Mouse (Mus musculus) hematopoietic stem cell, adult 5-6 weeks (primary cell): ENCODE measurements at regions not wholly inside any gene's neighbourhood (a gene's known extent, or its start where the extent isn't known, plus 50 kb on each side); places are given as distances from the start of the nearest gene placed in this dataset.

Experiments used
- ATAC-seq, 2 experiments: fragments of 125-278 bp in 1 of 2; replicated peaks in 1 of 2; 2 replicates each; pipeline ENCODE4 v1.8.0; 2016 to 2017; ENCODE audit warnings: inconsistent platforms in 2 of 2, mild to moderate bottlenecking in 2 of 2, moderate number of reproducible peaks in 2 of 2, low read depth in 1 of 2, moderate TSS enrichment in 1 of 2; ENCODE audit not compliant: low FRiP score in 2 of 2, poor library complexity in 2 of 2, severe bottlenecking in 2 of 2, insufficient read depth in 1 of 2, low TSS enrichment in 1 of 2

GRCm38 (mm10) chr4:124542696-124543095 is 67.9 kb downstream of the 3100002H09Rik start:
- ATAC-seq = no peak

GRCm38 (mm10) chr4:124538471-124538870 is 72.1 kb downstream of the 3100002H09Rik start:
- ATAC-seq = no peak

DNA sequence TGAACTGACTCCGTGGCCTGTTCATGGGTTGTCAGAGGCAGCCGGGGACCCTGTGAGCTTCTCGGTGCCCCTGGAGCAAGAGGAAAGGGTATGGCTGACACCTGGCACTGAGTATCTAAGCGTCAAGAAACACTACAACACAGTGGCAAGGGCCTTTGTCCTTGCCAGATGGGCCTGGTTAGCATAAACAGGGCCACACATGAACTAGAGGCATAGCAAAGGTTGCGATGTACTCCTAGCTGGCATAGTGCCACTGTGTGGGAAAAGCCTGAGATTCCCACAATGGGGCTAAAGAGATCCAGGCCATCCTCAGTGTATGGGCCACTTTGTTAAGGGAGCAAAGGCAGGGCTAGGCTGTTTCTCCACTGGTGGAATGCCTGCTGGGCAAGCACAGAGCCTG is 72.9 kb downstream of the 3100002H09Rik start:
- ATAC-seq = no peak

DNA sequence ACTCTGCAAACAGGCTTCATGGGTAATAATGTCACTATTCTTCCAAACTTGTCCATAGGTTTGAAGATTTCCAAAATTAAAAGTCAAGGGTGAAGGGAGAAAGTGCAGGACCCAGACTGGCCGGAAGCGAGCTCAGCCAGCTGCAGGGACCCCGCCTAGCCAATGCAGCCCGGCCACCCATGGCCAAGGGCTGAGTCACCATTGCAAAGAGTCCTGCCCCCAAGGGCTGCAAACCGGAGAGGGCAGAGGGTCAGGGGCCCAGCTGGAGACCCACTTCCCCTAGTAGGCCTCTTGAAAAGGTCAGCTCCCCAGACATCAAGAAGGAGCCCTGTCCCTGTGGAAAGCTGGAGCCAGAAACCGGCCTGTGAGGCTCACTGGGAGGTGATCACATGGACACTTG is 77.0 kb downstream of the 3100002H09Rik start:
- ATAC-seq = no peak

DNA sequence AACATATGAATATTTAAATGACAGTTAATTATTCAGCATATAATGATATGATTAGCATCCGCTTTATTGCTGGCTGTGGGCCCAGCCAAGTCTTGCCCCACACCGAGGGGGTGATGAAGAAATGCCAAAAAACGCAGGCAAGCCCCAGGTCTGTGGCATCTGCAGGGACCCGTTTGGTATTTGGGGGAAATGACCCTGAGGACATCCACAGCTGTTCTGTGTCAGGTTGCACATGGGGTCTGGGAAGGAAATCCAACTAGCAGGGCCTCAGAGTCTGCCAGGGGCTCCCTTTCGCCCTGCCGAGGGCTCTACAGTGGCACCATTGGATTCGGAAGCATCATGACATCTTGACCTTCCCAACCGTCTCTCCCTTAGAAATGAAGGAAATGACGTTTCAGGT is 80.0 kb downstream of the 3100002H09Rik start:
- no peak for ATAC-seq

- no peak for ATAC-seq
Observed at GRCm38 (mm10) chr4:124526822-124527221, 83.8 kb downstream of the 3100002H09Rik start.

DNA sequence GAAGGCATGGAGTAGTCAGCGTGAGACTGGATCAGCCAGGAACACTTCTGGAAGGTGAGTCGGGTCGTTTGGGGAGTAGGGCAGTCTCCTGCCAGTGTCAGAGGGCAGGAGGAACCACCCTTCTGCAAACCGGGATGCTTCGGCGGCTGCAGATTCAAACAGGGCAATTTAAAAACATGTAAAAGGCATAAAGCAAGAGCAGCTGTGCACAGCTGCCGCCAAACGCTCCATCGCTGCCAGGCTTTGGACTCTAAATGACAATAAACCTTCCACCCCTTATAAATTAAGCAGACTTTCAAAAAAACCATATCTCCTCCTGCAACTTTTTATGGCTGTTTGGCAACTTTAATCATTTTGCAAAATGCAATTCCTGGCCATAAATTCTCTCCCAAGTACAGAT is 84.2 kb downstream of the 3100002H09Rik start:
- no peak for ATAC-seq

DNA sequence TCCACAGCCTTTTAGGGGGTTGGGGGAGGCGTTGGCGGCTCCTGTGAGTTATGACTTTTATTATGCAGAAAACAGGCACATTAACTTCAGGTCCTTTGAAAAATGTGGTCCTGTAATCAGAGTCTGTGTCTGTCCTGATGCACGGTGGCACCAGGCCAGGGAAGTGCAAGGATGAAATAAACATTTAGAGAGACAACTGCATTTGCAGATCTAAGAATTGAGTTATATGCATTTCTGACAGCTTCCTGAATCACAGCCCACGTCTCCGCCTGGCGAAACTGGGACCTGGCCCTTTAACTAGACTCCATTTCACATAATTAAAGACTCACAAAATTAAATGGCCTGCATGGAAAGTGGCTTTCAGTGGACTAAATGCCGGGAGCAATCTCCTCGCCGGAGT is 90.3 kb downstream of the 3100002H09Rik start:
- ATAC-seq = no peak

- ATAC-seq = no peak
Observed at GRCm38 (mm10) chr4:124511761-124512160, 98.8 kb downstream of the 3100002H09Rik start.

GRCm38 (mm10) chr4:124510816-124511215 is 99.8 kb downstream of the 3100002H09Rik start:
- ATAC-seq = no peak

- no peak for ATAC-seq
Observed at GRCm38 (mm10) chr4:124509695-124510094, 100.9 kb downstream of the 3100002H09Rik start.

GRCm38 (mm10) chr4:124506083-124506647 is 104.4 kb downstream of the 3100002H09Rik start:
- no peak for ATAC-seq

- no peak for ATAC-seq
Observed at GRCm38 (mm10) chr4:124501785-124502184, 108.8 kb downstream of the 3100002H09Rik start.

- ATAC-seq = no peak
Observed at GRCm38 (mm10) chr4:124498043-124498442, 112.6 kb downstream of the 3100002H09Rik start.

DNA sequence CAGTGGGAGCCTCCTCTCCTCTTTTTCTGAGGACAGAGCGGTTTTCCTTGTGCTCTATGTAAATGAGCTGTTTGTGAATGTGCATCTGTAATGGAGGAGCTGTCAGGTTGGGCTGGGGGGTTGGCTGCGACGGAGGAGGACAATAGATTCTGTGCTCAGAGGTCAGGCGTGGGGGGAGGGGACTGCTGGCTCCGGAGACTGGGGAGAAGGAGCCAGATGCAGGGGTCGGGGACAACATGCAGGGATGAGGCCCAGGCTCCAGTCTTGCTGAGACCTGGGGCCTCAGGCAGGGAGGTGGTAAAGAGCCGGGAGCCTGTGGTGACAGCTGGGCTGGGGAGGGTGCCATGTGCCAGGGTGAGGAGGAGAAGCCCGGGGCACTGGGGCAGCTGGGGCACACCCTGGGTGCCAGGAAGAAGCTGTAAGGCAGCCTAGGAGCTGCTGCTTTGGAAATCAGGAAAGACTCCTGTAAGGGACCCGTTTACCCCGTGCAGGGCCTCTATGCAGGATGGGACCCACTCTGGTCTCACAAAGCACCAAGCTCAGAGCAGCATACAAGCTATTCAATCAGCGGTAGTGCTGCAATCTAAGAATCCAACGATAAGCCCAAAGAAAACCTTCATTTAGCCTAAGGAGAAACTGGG is 124.5 kb downstream of the 3100002H09Rik start:
- ATAC-seq = no peak

GRCm38 (mm10) chr4:124484613-124485586 is 125.7 kb downstream of the 3100002H09Rik start:
- ATAC-seq = peak; percentile 51 to 53; a peak in 1 of 4 replicates

GRCm38 (mm10) chr4:124477870-124478301 is 132.7 kb downstream of the 3100002H09Rik start:
- ATAC-seq = no peak

DNA sequence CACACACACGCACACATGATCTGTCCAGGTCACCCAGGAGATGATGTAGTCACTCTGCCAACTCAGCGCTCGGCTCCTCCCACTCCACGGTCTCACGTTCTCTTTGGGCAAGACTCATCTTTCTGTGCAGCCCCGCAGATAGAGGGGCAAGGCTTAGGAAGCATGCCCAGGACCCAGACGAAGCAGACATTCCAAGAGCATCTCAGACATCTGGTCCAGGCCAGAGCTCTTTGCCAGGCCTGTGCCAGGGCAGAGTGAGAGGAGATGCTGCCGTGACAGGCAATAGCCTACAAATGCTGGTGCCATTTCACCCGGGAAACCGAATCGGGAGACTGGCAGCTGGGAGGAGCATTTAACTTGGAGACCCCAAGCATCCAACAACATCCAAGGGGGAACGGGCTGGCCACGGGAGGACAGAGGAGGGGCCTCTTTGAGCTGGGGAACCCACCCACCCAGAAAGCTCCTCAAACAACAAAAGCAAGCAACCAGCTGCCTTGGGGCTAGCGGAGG is 133.2 kb downstream of the 3100002H09Rik start:
- ATAC-seq = no peak
